Mouse (Mus musculus) midbrain, embryonic 14.5 days (tissue): Measurements from ENCODE around the gene Pkp4. TPM values are rescaled to one million over a fixed set of nuclear protein-coding genes. Genes with fewer than 3 reads are reported as not detected.

Experiments
- ATAC-seq: fragments of 200-750 bp; cut with Nextera tagmentation; 2 replicates; pipeline ENCODE4 v1.8.0; 2017; ENCODE audit warnings: moderate number of reproducible peaks, moderate library complexity; ENCODE audit not compliant: low FRiP score, low TSS enrichment
- DNase-seq: peaks from one replicate; pipeline ENCODE4 v3.0.0-alpha.2; 2015
- H3K27ac ChIP-seq: fragments of 300-500 bp; sonication (generic); replicated peaks from 2 replicates; pipeline ENCODE4 v1.5.1; 2014; ENCODE audit warnings: mild to moderate bottlenecking, low read depth, low read length, moderate library complexity
- H3K27me3 ChIP-seq: fragments of 300-500 bp; sonication (generic); 2 replicates; pipeline ENCODE4 v1.6.1; 2014; ENCODE audit warnings: low read length, control low read depth, mixed read lengths; ENCODE audit not compliant: control insufficient read depth, insufficient read depth
- H3K36me3 ChIP-seq: fragments of 300-500 bp; sonication (generic); 2 replicates; pipeline ENCODE4 v1.6.1; 2014; ENCODE audit warnings: low read length, control low read depth; ENCODE audit not compliant: control insufficient read depth, insufficient read depth
- H3K4me1 ChIP-seq: fragments of 300-500 bp; sonication (generic); 2 replicates; pipeline ENCODE4 v1.6.1; 2014; ENCODE audit warnings: mild to moderate bottlenecking, antibody characterized with exemption, low read length, control low read depth; ENCODE audit not compliant: control insufficient read depth, insufficient read depth
- H3K4me2 ChIP-seq: fragments of 300-500 bp; sonication (generic); 2 replicates; pipeline ENCODE4 v1.6.1; 2014; ENCODE audit warnings: mild to moderate bottlenecking, low read length, moderate library complexity
- H3K4me3 ChIP-seq: fragments of 300-500 bp; sonication (generic); replicated peaks from 2 replicates; pipeline ENCODE4 v1.5.1; 2014; ENCODE audit warnings: low read depth, low read length
- H3K9ac ChIP-seq: fragments of 300-500 bp; sonication (generic); replicated peaks from 2 replicates; pipeline ENCODE4 v1.6.1; 2014; ENCODE audit warnings: mild to moderate bottlenecking, low read length, moderate library complexity
- H3K9me3 ChIP-seq: fragments of 300-500 bp; sonication (generic); 2 replicates; pipeline ENCODE4 v1.6.1; 2016; ENCODE audit warnings: low read length, control low read depth, mixed read lengths; ENCODE audit not compliant: control insufficient read depth
- WGBS: fragments of 180-500 bp; shearing (Covaris S2); extraction: QIAGEN DNeasy Blood & Tissue Kit; methylation state at CpG from one replicate; pipeline ENCODE4 v1.1.7; 2014; 5-methylcytosine and 5-hydroxymethylcytosine counted together
- polyA plus RNA-seq: library from polyadenylated mRNA; unstranded; fragments of >200 nt; fragmentation: Nextera tagmentation; extraction: Ambion mirVana; gene quantifications from 2 replicates; pipeline ENCODE4 v1.2.1, GENCODE M21; 2014

Gene Pkp4
- polyA plus RNA-seq, 1 experiment from 2014 or later = 23.9 TPM

DNA sequence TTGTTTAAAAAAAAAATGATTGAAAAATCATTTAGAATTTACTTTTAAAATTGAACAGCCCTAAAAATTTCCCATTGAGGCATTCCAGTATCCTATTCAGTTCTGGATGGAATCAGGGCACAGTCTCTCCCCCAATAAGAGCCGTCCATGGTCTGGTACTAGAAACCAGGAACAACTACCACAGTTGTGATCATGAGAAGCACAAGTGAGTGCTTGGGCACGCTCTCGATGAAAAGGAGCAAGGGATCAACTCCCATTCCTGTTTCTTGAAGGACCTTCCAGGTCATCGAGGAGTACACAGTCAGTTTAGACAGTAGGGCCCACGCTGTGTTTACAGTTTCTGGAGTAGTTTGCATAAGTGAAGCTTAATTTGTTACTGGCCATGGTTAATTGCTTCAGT, 123.6 kb downstream of the Pkp4 start:
- ATAC-seq (no peak), DNase-seq (no peak)
- Histone ChIP-seq H3K4me3 (no peak overlapping the region), H3K27ac (no peak overlapping the region), H3K9ac (no peak overlapping the region), H3K4me2 (no peak overlapping the region), H3K4me1 (no peaks in the 10 kb centered on the region), H3K36me3 (no peaks in the 10 kb centered on the region), H3K27me3 (no peaks in the 10 kb centered on the region), H3K9me3 (no peaks in the 10 kb centered on the region)
- 92% methylated on average over 5 of the region's 5 CpGs for WGBS

DNA sequence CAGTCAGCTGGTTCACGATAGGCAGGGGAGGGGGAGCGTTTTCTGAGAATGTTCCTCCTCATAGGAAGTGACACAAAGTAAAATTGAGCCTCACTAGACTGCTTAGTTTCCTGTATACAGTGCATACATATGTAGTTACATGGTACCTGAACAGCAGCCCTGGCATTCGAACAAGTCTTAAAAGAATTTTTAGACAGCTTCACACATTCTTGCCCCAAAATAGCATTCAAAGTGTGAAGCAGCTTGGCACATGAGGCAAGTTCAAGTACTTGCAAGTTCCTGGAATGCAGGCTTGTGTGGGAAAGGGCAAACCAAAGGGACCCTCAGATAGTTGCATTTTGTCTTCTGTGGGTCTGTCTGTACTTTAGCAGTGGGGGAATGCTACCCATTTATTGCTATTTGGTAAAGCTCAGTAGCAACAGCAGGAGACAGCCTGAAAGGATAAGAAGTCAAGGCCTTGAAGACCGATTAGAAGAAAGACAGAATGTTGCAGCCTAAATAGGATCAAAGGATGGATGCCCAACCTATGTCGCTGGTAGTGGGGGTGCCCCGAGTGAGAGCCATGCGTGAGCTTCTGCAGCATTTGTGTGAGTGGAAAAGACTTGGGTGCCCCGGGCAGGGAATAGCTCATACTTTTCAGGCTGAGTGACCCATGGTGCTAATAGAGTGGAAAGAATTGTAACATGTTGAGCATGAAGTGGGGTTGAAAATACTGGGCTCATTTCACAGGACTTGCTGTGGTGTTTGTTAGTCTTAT, 124.3 kb downstream of the Pkp4 start:
- 89% methylated on average over 8 of the region's 8 CpGs for WGBS

DNA sequence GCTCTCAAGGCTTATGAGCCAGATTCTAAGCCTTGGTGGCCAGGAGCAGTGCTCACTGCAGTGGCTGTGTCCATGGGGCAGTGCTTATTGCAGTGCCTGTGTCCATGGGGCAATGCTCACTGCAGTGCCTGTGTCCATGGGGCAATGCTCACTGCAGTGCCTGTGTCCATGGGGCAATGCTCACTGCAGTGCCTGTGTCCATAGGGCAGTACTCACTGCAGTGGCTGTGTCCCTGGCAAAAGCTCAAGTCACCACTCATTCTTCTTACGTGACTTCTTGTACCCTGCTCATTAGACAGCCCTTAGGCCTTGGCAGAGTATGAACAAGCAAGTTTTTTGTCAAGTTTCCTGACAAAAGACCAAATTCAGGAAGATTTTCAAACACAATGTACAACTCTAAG, 124.9 kb downstream of the Pkp4 start:
- Histone ChIP-seq H3K36me3 (no peaks in the 10 kb centered on the region), H3K9me3 (no peaks in the 10 kb centered on the region), H3K4me2 (no peak overlapping the region), H3K27ac (no peak overlapping the region), H3K4me3 (no peak overlapping the region), H3K4me1 (no peaks in the 10 kb centered on the region), H3K27me3 (no peaks in the 10 kb centered on the region), H3K9ac (no peak overlapping the region)
- DNase-seq = no peak
- WGBS = 83% methylated on average over 1 of the region's 1 CpGs
- ATAC-seq = no peak

More for the DNA sequence above, 124.3 kb downstream of the Pkp4 start:
- Histone ChIP-seq H3K4me1 (no peaks in the 10 kb centered on the region), H3K9ac (no peak overlapping the region), H3K4me3 (no peak overlapping the region), H3K27me3 (no peaks in the 10 kb centered on the region), H3K4me2 (no peak overlapping the region), H3K9me3 (no peaks in the 10 kb centered on the region), H3K36me3 (no peaks in the 10 kb centered on the region), H3K27ac (no peak overlapping the region)
- DNase-seq (no peak), ATAC-seq (no peak)

DNA sequence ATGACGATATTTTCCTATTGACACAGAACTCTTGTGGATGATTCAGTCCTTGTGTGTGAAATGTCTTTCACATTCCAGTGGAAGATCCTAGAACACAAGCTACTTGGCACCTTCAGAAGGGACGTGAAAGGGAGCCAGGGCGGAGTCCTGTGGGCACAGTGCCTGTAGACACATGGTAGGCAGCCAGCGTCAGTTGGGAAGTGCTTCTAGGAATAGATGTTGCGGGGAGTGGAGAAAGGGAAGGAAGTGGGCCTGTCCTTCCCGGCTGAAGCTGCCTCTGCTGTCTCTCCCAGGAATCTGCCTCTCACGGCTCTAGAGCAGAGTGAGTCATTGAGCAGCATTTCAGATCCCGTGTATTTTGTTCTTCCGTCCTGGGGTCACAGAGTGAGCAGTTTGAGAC, 125.6 kb downstream of the Pkp4 start:
- no peak overlapping the region for H3K4me2 ChIP-seq
- 86% methylated on average over 9 of the region's 9 CpGs for WGBS
- H3K27me3 ChIP-seq = no peaks in the 10 kb centered on the region
- no peaks in the 10 kb centered on the region for H3K4me1 ChIP-seq
- DNase-seq (no peak), ATAC-seq (no peak)
- H3K9ac ChIP-seq = no peak overlapping the region
- no peaks in the 10 kb centered on the region for H3K9me3 ChIP-seq
- H3K36me3 ChIP-seq = no peaks in the 10 kb centered on the region
- no peak overlapping the region for H3K4me3 ChIP-seq
- no peak overlapping the region for H3K27ac ChIP-seq

DNA sequence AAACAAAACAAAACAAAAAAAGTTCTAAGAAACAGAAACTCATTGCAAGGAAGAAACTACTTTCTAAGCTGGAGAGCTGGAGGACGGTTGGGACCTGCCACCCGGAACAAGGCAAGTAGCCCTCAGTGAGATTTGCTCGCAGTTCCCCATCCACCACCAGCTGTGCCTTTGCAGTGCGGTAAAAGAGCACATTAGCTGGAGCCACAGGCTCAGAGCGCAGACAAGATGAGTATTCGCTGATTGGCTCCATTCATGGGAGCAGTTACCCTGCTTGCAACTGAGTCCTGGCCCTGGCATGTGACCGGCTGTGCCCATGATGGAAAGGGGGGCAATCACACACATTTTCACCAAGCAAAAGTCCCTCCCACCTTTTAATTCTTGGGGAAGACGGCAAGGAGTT, 127.0 kb downstream of the Pkp4 start:
- Histone ChIP-seq H3K9me3 (no peaks in the 10 kb centered on the region), H3K36me3 (no peaks in the 10 kb centered on the region), H3K27ac (no peak overlapping the region), H3K4me2 (no peak overlapping the region), H3K9ac (no peak overlapping the region), H3K27me3 (no peaks in the 10 kb centered on the region), H3K4me3 (no peak overlapping the region), H3K4me1 (no peaks in the 10 kb centered on the region)
- WGBS = 72% methylated on average over 8 of the region's 8 CpGs
- DNase-seq (no peak), ATAC-seq (no peak)

DNA sequence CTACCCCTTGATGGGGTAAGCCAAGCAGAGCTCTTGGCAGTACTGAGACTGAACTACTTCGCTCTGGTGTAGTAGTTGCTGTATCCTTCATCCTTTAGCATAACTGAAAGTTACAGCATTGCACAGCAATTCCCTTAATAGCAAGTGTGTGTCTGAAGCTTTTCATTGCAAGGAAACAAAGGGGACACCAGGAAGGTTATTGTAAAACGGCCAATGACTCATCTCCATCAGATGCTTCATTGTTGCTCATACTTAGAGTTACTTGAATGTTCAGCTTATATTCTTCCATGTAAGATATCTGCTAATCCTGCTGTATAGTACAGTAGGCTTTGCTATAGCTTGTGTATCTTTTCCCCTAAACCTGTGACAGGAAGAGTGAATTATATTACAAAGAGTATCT, 128.8 kb downstream of the Pkp4 start:
- Histone ChIP-seq H3K4me2 (no peak overlapping the region), H3K27ac (no peak overlapping the region), H3K27me3 (no peaks in the 10 kb centered on the region), H3K9ac (no peak overlapping the region), H3K36me3 (no peaks in the 10 kb centered on the region), H3K4me1 (no peaks in the 10 kb centered on the region), H3K4me3 (no peak overlapping the region), H3K9me3 (no peaks in the 10 kb centered on the region)
- 87% methylated on average over 2 of the region's 2 CpGs for WGBS
- DNase-seq = no peak
- ATAC-seq = no peak

DNA sequence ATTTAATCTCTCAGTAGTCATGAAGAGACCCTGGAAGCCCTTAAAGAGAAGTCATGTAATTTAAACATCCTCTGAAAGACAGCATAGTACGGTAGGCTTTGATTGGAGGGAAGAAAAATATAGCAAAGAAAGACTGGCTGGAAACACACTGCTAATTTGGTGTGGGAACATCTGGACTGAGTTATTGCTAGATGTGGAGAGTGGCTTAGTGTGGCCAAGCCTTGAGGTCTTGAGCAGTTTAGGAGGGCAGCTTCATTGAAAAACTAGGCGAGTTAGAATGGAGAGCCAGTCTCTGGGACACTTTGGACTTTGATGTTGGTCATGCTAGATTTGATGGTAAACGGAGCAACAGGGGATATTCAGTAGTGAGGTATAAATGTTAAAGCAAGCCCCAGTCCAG, 129.7 kb downstream of the Pkp4 start:
- DNase-seq = no peak
- Histone ChIP-seq H3K9me3 (no peaks in the 10 kb centered on the region), H3K4me2 (no peak overlapping the region), H3K9ac (no peak overlapping the region), H3K27me3 (no peaks in the 10 kb centered on the region), H3K27ac (no peak overlapping the region), H3K36me3 (no peaks in the 10 kb centered on the region), H3K4me1 (no peaks in the 10 kb centered on the region), H3K4me3 (no peak overlapping the region)
- 77% methylated on average over 3 of the region's 3 CpGs for WGBS
- ATAC-seq = no peak

DNA sequence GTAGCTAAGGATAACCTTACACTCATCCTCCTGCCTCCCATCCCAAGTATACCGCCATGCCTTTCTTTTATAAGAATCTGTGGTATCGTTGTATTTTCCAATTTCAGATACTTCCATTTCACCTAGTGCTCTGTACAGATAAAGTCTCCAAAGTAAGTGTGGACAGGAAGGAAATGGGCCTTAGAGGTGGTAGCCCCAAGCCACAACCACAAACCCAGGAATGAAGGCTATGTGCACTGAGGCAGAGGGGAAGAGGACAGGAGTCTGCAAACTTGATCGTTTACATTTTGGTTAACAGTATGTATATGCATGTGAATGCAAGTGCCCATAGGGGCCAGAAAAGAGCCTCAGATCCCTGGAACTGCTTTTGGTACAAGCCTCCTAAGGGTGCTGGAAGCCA, 139.2 kb downstream of the Pkp4 start:
- Histone ChIP-seq H3K4me1 (peaks cover 23% of the 10 kb centered on the region), H3K27ac (no peak overlapping the region), H3K9ac (no peak overlapping the region), H3K36me3 (no peaks in the 10 kb centered on the region), H3K4me3 (no peak overlapping the region), H3K27me3 (no peaks in the 10 kb centered on the region), H3K4me2 (no peak overlapping the region), H3K9me3 (no peaks in the 10 kb centered on the region)
- 93% methylated on average over 3 of the region's 3 CpGs for WGBS
- no peak for DNase-seq
- ATAC-seq = no peak

DNA sequence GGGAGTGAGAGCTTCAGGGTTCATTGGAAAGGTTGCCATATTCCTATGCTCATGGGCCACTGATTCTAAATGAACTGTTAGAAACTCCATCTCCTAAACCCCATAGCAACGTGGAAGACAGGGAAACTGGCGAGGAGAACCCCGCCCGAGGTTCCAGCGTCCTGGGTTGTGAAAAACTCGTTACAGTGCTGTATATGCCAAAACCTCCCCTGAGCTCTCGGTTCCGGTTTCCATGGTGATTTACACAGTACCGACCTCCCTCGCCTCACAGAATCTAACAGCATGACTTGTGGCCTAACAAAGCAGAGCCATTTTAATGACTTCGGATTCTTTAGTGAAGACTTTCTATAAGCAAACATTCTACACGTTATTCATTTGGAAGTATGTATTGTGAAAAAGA, 141.0 kb downstream of the Pkp4 start:
- H3K27ac ChIP-seq = 0 out of 2 replicates have a peak overlapping the region, but pooled peaks have one; percentile 22
- no peak overlapping the region for H3K4me3 ChIP-seq
- H3K9ac ChIP-seq = no peak overlapping the region
- no peaks in the 10 kb centered on the region for H3K9me3 ChIP-seq
- no peaks in the 10 kb centered on the region for H3K27me3 ChIP-seq
- DNase-seq (peak; percentile 82), ATAC-seq (peak; percentile 55; the same call in 1 of the 2 replicates)
- H3K4me2 ChIP-seq = peak overlapping the region; percentile 27
- H3K36me3 ChIP-seq = peaks cover 11% of the 10 kb centered on the region
- H3K4me1 ChIP-seq = peaks cover 23% of the 10 kb centered on the region
- WGBS = 10% methylated on average over 12 of the region's 12 CpGs
